Mouse (Mus musculus): ENCODE results near the gene Galns. TPM values are rescaled to one million over a fixed set of nuclear protein-coding genes. Genes with fewer than 3 reads are reported as not detected.

Gene Galns
- polyA plus RNA-seq, 1 experiment: 3.2 TPM

DNA sequence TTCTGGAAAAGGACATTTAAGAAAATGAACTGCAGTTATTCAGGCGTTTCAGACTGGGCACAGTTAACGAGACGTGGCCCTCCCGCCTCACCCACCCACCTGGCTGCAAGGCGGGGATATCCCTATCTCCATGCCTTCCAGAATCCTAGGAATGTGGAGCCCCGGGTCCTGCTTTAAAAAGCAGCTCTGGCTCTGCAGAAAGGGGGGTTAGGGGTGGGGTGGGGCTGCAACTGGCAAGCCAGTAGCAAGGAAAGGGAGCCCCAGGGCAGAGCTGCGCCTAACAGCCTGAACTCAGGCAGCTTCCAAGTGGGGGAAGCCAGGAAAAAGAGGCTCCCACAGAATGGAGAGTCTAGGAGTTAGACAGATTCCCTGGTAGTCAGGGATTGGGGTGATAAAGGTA lies 32.1 kb downstream of the Galns start:
- TF ChIP-seq GATA1 (IDR thresholded peaks at IDR 0.05; ENCODE audit: low read length): no peak

- no peak for TF ChIP-seq GATA1 (IDR thresholded peaks at IDR 0.05; ENCODE audit: low read length)
Measured at GRCm38 (mm10) chr8:122577116-122577515, 34.1 kb downstream of the Galns start.

GRCm38 (mm10) chr8:122576648-122577022 lies 34.6 kb downstream of the Galns start, which contains the start of gene Aprt:
Gene Aprt, minus strand, starts transcription at chr8:122576909.
- TF ChIP-seq GATA1 (IDR thresholded peaks at IDR 0.05; ENCODE audit: low read length): no peak

DNA sequence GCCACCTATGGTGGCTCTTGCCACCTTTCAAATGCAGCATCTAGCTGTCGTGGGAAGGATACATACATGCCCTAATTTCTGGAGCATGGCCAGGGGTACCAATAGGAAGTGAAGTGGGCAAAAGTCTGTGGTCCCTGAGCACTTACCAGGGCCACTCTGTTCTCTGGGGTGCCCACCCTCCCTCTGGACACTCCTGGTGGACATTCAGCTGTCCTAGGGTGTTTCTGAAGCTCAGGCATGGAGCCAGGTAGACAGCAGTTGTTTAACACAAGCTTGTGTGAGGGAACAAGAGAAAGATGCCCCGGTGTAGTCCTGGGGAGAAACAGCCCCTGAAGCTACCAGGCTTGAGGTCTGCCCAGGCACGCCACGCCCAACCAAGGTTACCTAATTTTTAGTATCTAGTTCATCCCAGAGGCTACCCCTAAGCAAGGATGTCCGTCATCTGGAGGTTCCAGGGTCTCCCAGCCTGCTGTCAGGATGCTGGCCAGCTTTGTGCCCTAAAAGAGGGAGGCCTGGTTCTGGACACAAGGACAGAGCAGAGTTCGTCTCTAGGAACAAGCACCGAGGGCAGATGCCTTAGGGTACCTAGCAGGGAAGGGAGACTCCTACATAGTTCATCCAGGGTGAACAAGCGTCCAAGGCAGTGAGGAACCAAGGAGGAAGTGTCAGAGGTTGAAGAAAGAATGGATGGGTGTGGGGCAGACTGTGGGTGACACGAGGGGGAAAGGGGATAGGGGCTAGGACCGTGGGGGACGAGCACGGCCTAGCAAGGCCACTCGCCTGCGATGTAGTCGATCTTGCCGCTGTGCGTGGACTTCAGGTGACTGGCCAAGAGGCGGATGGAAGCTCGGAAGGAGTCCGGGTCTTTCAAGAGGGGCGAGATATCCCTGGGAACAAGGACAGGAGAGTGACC lies 35.3 kb downstream of the Galns start:
- no peak for TF ChIP-seq GATA1 (IDR thresholded peaks at IDR 0.05; ENCODE audit: low read length)

GRCm38 (mm10) chr8:122575286-122575685 lies 36.0 kb downstream of the Galns start:
- TF ChIP-seq GATA1 (IDR thresholded peaks at IDR 0.05; ENCODE audit: low read length): no peak

DNA sequence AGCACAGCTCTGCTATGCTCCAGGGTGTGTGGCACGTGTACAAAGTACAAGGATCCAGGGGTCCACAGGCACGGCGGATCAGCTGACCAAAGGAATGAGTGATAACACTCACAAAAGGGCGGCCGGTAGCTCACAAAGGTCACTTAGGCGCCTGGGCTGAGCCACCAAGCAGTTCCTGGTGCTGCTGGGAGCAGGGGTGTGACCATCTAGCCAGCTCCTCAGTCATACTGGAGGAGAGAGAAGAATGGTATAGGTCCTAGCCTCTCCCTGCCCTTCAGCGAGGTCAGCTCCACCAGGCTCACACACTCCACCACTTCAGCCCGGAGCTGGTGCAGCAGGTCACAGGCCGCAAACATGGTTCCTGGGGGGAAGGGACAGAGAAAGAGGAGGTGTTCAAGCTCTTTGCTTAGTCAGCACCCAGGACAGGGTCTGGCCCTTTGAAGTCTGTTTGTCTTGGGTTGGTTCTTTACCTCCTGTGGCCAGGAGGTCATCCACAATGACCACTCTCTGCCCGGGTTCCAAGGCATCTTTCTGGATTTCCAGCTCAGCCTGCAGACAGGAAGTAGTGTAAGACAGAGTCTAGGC lies 36.5 kb downstream of the Galns start:
- TF ChIP-seq GATA1 (IDR thresholded peaks at IDR 0.05; ENCODE audit: low read length): no peak

- no peak for TF ChIP-seq GATA1 (IDR thresholded peaks at IDR 0.05; ENCODE audit: low read length)
Measured at GRCm38 (mm10) chr8:122574264-122574663, 37.0 kb downstream of the Galns start.

GRCm38 (mm10) chr8:122573577-122573976 lies 37.7 kb downstream of the Galns start:
- TF ChIP-seq GATA1 (IDR thresholded peaks at IDR 0.05; ENCODE audit: low read length): no peak

GRCm38 (mm10) chr8:122572751-122573150 lies 38.5 kb downstream of the Galns start:
- TF ChIP-seq GATA1 (IDR thresholded peaks at IDR 0.05; ENCODE audit: low read length): no peak

DNA sequence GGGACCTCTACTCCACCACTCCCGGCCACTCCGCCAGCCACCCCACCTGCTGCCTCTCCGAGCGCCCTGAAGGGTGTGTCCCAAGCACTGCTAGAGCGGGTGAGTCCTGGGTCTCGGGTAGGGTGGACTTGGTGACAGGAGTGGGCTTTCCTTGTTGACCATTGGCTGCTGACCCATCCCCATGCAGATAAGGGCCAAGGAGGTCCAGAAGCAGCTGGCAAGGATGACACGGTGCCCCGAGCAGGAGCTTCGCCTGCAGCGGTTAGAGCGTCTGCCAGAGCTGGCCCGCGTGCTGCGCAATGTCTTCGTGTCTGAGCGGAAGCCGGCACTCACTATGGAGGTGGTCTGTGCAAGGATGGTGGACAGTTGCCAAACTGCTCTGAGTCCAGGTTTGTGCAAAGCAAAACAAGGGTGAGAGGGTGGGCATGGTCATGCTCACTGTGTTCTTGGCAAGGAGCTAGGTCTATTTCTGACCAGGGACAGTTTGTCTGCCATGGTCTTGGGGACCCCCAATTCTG lies 39.5 kb downstream of the Galns start:
- TF ChIP-seq GATA1 (IDR thresholded peaks at IDR 0.05; ENCODE audit: low read length): no peak

- TF ChIP-seq GATA1 (IDR thresholded peaks at IDR 0.05; ENCODE audit: low read length): no peak
Measured at GRCm38 (mm10) chr8:122571153-122571552, 40.1 kb downstream of the Galns start.

GRCm38 (mm10) chr8:122569996-122570395 lies 41.3 kb downstream of the Galns start:
- TF ChIP-seq GATA1 (IDR thresholded peaks at IDR 0.05; ENCODE audit: low read length): no peak

- TF ChIP-seq GATA1 (IDR thresholded peaks at IDR 0.05; ENCODE audit: low read length): no peak
Measured at GRCm38 (mm10) chr8:122569329-122569728, 41.9 kb downstream of the Galns start.

- no peak for TF ChIP-seq GATA1 (IDR thresholded peaks at IDR 0.05; ENCODE audit: low read length)
Measured at GRCm38 (mm10) chr8:122568881-122569309, 42.4 kb downstream of the Galns start.

GRCm38 (mm10) chr8:122568109-122568504 lies 43.2 kb downstream of the Galns start:
- no peak for TF ChIP-seq GATA1 (IDR thresholded peaks at IDR 0.05; ENCODE audit: low read length)

DNA sequence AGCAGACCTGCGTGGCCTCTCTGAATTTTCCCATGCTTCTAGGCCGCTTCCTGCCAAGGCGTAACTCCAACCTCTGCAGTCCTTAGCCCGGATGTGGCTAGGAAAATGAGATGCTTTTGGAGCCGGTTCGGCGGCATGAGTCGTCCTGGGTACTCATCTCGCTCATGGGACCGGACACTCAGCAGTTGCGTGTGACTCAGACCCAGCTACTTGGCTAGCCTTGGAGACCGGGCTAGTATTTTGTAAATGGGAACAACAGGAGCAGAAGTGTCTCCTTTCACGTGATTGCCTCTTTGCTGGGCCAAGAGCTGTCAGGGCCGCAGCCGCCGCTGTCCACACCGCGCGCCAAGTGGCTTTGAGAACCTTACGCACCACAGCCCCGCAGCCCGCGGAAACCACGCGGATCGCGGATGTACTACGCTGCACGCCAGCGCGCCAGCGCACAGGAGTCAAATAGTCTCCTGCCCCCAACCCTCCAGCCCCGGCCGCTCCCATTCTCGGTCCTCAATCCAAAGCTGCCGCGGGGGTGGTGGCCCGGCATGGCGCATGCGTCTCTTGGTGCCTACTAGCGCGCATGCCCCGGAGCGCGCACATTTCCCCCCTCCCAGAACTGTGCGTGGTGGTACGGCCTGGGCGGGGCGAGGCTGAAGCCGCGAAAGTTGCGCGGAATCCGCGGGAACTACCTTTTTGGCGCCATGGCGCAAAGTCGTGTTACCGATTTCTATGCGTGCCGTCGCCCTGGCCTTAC lies 43.7 kb downstream of the Galns start, which contains the start of gene Cdt1:
Cdt1 (plus strand) TSS at position 655 of the 748 bp plus-strand sequence.
- TF ChIP-seq GATA1 (IDR thresholded peaks at IDR 0.05; ENCODE audit: low read length): no peak

Data from G1E-ER4 (cell line).